Mouse (Mus musculus): ENCODE measurements around the gene Lrpprc. TPM values are rescaled to one million over a fixed set of nuclear protein-coding genes. Genes with fewer than 3 reads are reported as not detected.
A peak's percentile ranks its signal among the peaks of the same experiment; 100 is the strongest.

Gene Lrpprc
- total and polyA plus RNA-seq, 3 experiments, result 32.0 to 148 (median 125) TPM

GRCm38 (mm10) chr17:84709403-84709851, 81.2 kb downstream of the Lrpprc start:
- intact Hi-C loops (cut with DNase I), result loop anchor here (10.0 kb wide), 1 partner anchor 235 kb away; no protein-coding TSS in a partner anchor
- Histone ChIP-seq H3K9ac (ENCODE audit: low read depth, low read length) (no peak overlapping the region), H3K79me2 (replicated peaks; ENCODE audit: control insufficient read depth, insufficient read depth, low read length) (no peaks in the 10 kb centered on the region), H3K27ac (no peak overlapping the region), H3K27me3 (ENCODE audit: control insufficient read depth, insufficient read depth, low read length) (no peaks in the 10 kb centered on the region), H3K4me3 (no peak overlapping the region), H3K4me1 (ENCODE audit: control insufficient read depth, insufficient read depth, low read length) (no peaks in the 10 kb centered on the region), H3K36me3 (ENCODE audit: control insufficient read depth, insufficient read depth, low read length) (no peaks in the 10 kb centered on the region; the same call in 1 of the 2 replicates)
- no peak for DNase-seq
- TF ChIP-seq EP300 (IDR thresholded peaks at IDR 0.05; ENCODE audit: insufficient read depth, low read depth, low read length), result no peak
- no peak for TF ChIP-seq POLR2A (IDR thresholded peaks at IDR 0.05; ENCODE audit: insufficient read depth, low read depth, low read length)
- TF ChIP-seq CTCF (IDR thresholded peaks at IDR 0.05), result no peak
- WGBS, result 74% methylated on average over 17 of the region's 17 CpGs

- intact Hi-C loops (cut with DNase I), result loop anchor here (10.0 kb wide), 1 partner anchor 234 kb away; no protein-coding TSS in a partner anchor
- no peak for TF ChIP-seq CTCF (IDR thresholded peaks at IDR 0.05)
- TF ChIP-seq POLR2A (IDR thresholded peaks at IDR 0.05; ENCODE audit: insufficient read depth, low read depth, low read length), result no peak
- no peak for TF ChIP-seq EP300 (IDR thresholded peaks at IDR 0.05; ENCODE audit: insufficient read depth, low read depth, low read length)
Measured at GRCm38 (mm10) chr17:84708818-84709217, 81.8 kb downstream of the Lrpprc start.

GRCm38 (mm10) chr17:84707407-84707806, 83.2 kb downstream of the Lrpprc start:
- WGBS, result 71% methylated on average over 4 of the region's 4 CpGs

More at GRCm38 (mm10) chr17:84708818-84709217, 81.8 kb downstream of the Lrpprc start:
- Histone ChIP-seq H3K27ac (no peak overlapping the region), H3K4me3 (no peak overlapping the region), H3K4me1 (ENCODE audit: control insufficient read depth, insufficient read depth, low read length) (no peaks in the 10 kb centered on the region), H3K36me3 (ENCODE audit: control insufficient read depth, insufficient read depth, low read length) (no peaks in the 10 kb centered on the region; the same call in 1 of the 2 replicates), H3K9ac (ENCODE audit: low read depth, low read length) (no peak overlapping the region), H3K79me2 (replicated peaks; ENCODE audit: control insufficient read depth, insufficient read depth, low read length) (no peaks in the 10 kb centered on the region), H3K27me3 (ENCODE audit: control insufficient read depth, insufficient read depth, low read length) (no peaks in the 10 kb centered on the region)
- WGBS, result 90% methylated on average over 7 of the region's 7 CpGs
- DNase-seq, result no peak

GRCm38 (mm10) chr17:84698727-84699126, 91.9 kb downstream of the Lrpprc start:
- no peaks in the 10 kb centered on the region for H3K36me3 ChIP-seq (ENCODE audit: control insufficient read depth, insufficient read depth, low read length)
- 21% methylated on average over 5 of the region's 5 CpGs for WGBS
- peak; percentile 25 to 40 for DNase-seq
- H3K27me3 ChIP-seq (ENCODE audit: control insufficient read depth, insufficient read depth, low read length), result no peaks in the 10 kb centered on the region
- no peak overlapping the region for H3K9ac ChIP-seq (ENCODE audit: low read depth, low read length)
- TF ChIP-seq CTCF (IDR thresholded peaks at IDR 0.05) (peak; percentile 93), EP300 (IDR thresholded peaks at IDR 0.05; ENCODE audit: insufficient read depth, low read depth, low read length) (0 out of 2 replicates have a peak, but pooled peaks have one; percentile 21), POLR2A (IDR thresholded peaks at IDR 0.05; ENCODE audit: insufficient read depth, low read depth, low read length) (no peak)
- intact Hi-C loops (cut with DNase I), result no loop called here
- H3K79me2 ChIP-seq (replicated peaks; ENCODE audit: control insufficient read depth, insufficient read depth, low read length), result no peaks in the 10 kb centered on the region
- no peak overlapping the region for H3K4me3 ChIP-seq
- no peak overlapping the region for H3K27ac ChIP-seq
- no peaks in the 10 kb centered on the region for H3K4me1 ChIP-seq (ENCODE audit: control insufficient read depth, insufficient read depth, low read length)

More at GRCm38 (mm10) chr17:84707407-84707806, 83.2 kb downstream of the Lrpprc start:
- DNase-seq, result no peak
- intact Hi-C loops (cut with DNase I), result loop anchor here (10.0 kb wide), 1 partner anchor 233 kb away; no protein-coding TSS in a partner anchor
- H3K27ac ChIP-seq, result no peak overlapping the region
- no peaks in the 10 kb centered on the region for H3K27me3 ChIP-seq (ENCODE audit: control insufficient read depth, insufficient read depth, low read length)
- no peaks in the 10 kb centered on the region for H3K4me1 ChIP-seq (ENCODE audit: control insufficient read depth, insufficient read depth, low read length)
- TF ChIP-seq CTCF (IDR thresholded peaks at IDR 0.05) (peak; percentile 62), POLR2A (IDR thresholded peaks at IDR 0.05; ENCODE audit: insufficient read depth, low read depth, low read length) (no peak)
- no peaks in the 10 kb centered on the region for H3K36me3 ChIP-seq (ENCODE audit: control insufficient read depth, insufficient read depth, low read length)
- no peaks in the 10 kb centered on the region for H3K79me2 ChIP-seq (replicated peaks; ENCODE audit: control insufficient read depth, insufficient read depth, low read length)
- H3K9ac ChIP-seq (ENCODE audit: low read depth, low read length), result no peak overlapping the region
- no peak overlapping the region for H3K4me3 ChIP-seq

GRCm38 (mm10) chr17:84696537-84696936, 94.1 kb downstream of the Lrpprc start:
- no peaks in the 10 kb centered on the region for H3K79me2 ChIP-seq (replicated peaks; ENCODE audit: control insufficient read depth, insufficient read depth, low read length)
- DNase-seq, result no peak
- no peak overlapping the region for H3K4me3 ChIP-seq
- no peak overlapping the region for H3K9ac ChIP-seq (ENCODE audit: low read depth, low read length)
- H3K27me3 ChIP-seq (ENCODE audit: control insufficient read depth, insufficient read depth, low read length), result no peaks in the 10 kb centered on the region
- intact Hi-C loops (cut with DNase I), result no loop called here
- 60% methylated on average over 6 of the region's 6 CpGs for WGBS
- H3K4me1 ChIP-seq (ENCODE audit: control insufficient read depth, insufficient read depth, low read length), result no peaks in the 10 kb centered on the region
- H3K36me3 ChIP-seq (ENCODE audit: control insufficient read depth, insufficient read depth, low read length), result no peaks in the 10 kb centered on the region
- no peak for TF ChIP-seq POLR2A (IDR thresholded peaks at IDR 0.05; ENCODE audit: insufficient read depth, low read depth, low read length)
- no peak for TF ChIP-seq EP300 (IDR thresholded peaks at IDR 0.05; ENCODE audit: insufficient read depth, low read depth, low read length)
- TF ChIP-seq CTCF (IDR thresholded peaks at IDR 0.05), result no peak
- H3K27ac ChIP-seq, result no peak overlapping the region

GRCm38 (mm10) chr17:84693741-84694140, 96.8 kb downstream of the Lrpprc start:
- DNase-seq, result no peak
- Histone ChIP-seq H3K4me3 (no peak overlapping the region), H3K4me1 (ENCODE audit: control insufficient read depth, insufficient read depth, low read length) (no peaks in the 10 kb centered on the region), H3K36me3 (ENCODE audit: control insufficient read depth, insufficient read depth, low read length) (no peaks in the 10 kb centered on the region), H3K27ac (no peak overlapping the region), H3K9ac (ENCODE audit: low read depth, low read length) (no peak overlapping the region), H3K27me3 (ENCODE audit: control insufficient read depth, insufficient read depth, low read length) (no peaks in the 10 kb centered on the region), H3K79me2 (replicated peaks; ENCODE audit: control insufficient read depth, insufficient read depth, low read length) (no peaks in the 10 kb centered on the region)
- TF ChIP-seq CTCF (IDR thresholded peaks at IDR 0.05) (no peak), POLR2A (IDR thresholded peaks at IDR 0.05; ENCODE audit: insufficient read depth, low read depth, low read length) (no peak), EP300 (IDR thresholded peaks at IDR 0.05; ENCODE audit: insufficient read depth, low read depth, low read length) (no peak)
- WGBS, result 46% methylated on average over 2 of the region's 2 CpGs
- intact Hi-C loops (cut with DNase I), result no loop called here

Data from heart, adult 2 months (tissue).